Mouse (Mus musculus): Measurements from ENCODE around the gene Col5a1. TPM values are rescaled to one million over a fixed set of nuclear protein-coding genes. Genes with fewer than 3 reads are reported as not detected.

The Col5a1 gene
- total RNA-seq, 1 experiment from 2014 or later = not detected

GRCm38 (mm10) chr2:28000660-28001059 lies 114.4 kb downstream of the Col5a1 start:
- ATAC-seq (ENCODE audit: extremely low read depth, insufficient number of reproducible peaks, low FRiP score, poor library complexity, severe bottlenecking) = no peak

DNA sequence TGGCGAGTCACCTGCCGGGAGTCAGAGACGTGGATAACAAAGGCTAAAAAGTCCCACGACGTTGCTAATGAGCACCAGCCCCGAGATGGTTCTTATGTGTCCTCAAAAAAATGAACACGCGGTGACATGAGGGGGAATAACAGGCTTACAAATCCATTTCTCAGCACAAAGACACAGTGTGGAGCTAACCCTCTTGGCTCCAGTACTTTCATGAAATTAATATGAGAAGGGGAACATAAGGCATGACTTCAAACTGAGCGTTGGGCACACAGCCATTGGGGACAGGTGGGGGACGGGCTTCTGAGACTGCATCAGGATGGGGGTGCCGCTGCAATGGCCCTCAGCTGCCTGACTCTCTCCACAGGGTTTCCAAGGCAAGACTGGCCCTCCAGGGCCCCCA lies 115.0 kb downstream of the Col5a1 start:
- ATAC-seq (ENCODE audit: extremely low read depth, insufficient number of reproducible peaks, low FRiP score, poor library complexity, severe bottlenecking) = no peak

DNA sequence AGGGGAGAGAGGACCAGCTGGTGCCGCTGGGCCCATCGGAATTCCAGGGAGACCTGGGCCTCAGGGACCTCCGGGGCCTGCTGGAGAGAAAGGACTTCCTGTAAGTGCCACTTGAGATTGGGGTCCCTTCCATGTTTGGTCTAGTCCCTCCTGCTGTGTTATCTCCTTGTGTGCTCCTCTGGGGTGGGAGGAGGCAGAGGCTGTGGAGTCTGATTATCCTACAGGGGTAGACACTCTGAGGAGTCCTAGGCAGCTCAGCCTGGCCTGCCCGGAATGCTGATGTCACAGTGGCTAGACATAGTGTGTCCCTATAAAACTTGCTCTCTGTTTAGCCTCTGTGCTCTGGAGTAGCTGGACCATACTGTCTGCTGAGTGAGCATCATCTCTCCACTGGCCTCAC lies 119.0 kb downstream of the Col5a1 start:
- ATAC-seq (ENCODE audit: extremely low read depth, insufficient number of reproducible peaks, low FRiP score, poor library complexity, severe bottlenecking) = no peak

DNA sequence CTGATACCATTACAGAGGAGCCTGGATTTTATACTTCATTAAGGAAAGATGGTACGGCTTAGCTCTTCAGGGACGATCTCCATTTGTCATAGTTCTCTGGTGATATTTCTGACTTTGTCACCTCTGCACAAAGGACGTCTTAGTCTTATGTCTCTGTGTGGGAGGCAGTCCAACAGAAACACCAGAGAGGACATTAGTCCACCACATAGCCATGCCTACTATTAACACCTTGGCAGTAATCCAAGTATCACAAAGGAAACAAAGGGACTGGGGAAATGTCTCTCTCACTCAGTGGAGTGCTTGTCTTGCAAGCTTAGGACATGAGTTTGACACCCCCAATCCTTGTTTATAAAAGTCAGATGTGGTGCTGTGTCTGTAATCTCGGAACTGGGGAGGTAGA lies 122.0 kb downstream of the Col5a1 start:
- ATAC-seq (ENCODE audit: extremely low read depth, insufficient number of reproducible peaks, low FRiP score, poor library complexity, severe bottlenecking) = no peak

DNA sequence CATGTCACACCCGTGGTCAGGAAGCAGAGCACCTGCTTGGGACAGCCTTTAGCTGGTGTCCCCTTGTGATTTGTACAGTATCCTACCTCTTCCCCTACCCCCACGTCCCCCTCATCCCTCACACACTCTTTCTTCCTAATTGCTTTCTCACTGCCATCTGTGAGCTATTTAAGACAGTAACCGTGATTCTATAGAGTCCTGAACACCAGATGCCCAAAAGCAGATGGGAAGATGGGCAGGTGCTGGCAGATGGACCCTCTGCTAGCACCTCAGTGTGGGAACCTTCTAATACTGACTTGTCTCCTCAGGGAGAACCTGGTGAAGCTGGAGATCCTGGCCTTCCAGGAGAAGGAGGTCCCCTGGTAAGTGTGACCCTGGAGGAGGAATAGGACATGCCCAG lies 126.1 kb downstream of the Col5a1 start:
- ATAC-seq (ENCODE audit: extremely low read depth, insufficient number of reproducible peaks, low FRiP score, poor library complexity, severe bottlenecking) = no peak

DNA sequence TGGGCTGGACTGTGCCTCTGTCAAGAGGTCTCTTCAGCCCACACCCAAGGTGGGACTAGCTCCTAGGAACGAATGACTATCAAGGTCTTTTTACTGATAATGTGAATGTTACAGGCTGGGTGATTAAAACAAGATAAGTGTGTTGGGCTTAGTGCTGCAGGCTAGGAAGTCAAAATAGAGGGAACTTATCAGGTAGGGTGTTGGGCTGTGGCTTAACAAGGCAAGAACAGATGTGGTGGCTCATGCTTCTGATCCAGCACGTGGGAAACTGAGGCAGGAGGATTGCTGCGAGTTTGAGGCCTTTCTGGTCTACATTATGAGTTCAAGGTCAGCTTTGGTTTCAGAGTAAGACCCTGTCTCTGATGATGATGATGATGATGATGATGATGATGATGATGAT lies 128.6 kb downstream of the Col5a1 start:
- no peak for ATAC-seq (ENCODE audit: extremely low read depth, insufficient number of reproducible peaks, low FRiP score, poor library complexity, severe bottlenecking)

- no peak for ATAC-seq (ENCODE audit: extremely low read depth, insufficient number of reproducible peaks, low FRiP score, poor library complexity, severe bottlenecking)
Observed at GRCm38 (mm10) chr2:28024416-28024815, 138.2 kb downstream of the Col5a1 start.

- no peak for ATAC-seq (ENCODE audit: extremely low read depth, insufficient number of reproducible peaks, low FRiP score, poor library complexity, severe bottlenecking)
Observed at GRCm38 (mm10) chr2:28025776-28026175, 139.6 kb downstream of the Col5a1 start.

DNA sequence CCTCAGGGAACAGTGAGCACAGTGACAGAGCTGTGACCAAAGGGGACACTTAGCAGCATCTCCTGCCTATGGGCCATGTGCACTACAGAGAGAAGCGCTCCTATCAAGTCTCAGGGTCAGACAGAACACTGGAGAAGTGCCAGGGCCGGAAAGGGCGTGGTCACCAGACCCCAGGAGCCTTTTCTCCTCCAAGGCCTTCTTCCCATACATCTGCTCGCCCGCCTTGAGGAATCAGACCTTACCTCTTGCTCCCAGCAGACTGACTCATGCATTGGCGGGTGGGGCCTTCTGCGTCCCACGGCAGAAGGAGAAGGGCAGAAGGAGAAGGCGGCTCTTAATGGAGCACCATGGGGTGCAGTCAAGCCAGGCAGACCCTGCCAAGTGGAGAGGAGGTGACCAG lies 145.6 kb downstream of the Col5a1 start:
- ATAC-seq (ENCODE audit: extremely low read depth, insufficient number of reproducible peaks, low FRiP score, poor library complexity, severe bottlenecking) = no peak

GRCm38 (mm10) chr2:28032469-28032868 lies 146.2 kb downstream of the Col5a1 start:
- ATAC-seq (ENCODE audit: extremely low read depth, insufficient number of reproducible peaks, low FRiP score, poor library complexity, severe bottlenecking) = no peak

DNA sequence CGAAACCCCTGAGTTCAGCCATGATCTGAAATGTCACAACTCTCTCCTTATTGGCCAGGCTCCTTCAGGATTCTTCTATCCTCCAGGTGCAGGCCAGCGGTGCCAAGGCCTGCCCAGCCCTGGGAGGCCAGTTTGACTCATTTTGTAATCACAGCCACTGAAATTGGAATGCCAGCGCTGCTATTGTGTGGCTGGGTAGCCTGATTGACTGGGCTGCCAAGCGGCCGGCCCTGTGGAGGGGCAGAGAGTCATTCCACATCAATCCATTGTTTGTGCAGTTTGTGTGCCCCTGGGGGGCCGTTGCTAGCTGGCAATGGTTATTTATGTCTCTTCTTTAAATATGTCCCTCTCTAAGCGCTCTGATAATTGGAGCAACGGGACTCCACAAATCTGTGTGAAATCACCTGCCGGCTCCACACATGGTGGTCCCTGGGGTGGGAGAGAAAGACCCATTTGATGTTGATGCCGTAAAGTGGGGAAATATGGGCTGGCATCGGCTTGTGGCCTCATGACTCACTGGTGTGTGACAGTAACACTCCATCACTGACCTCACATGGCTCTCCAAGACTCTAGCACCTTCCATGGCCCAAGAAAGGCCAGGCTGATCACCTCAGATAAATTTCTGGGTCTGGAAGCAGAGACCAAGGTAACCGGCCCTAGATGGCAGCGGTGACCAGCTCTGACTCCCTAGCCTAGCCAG lies 147.9 kb downstream of the Col5a1 start:
- ATAC-seq (ENCODE audit: extremely low read depth, insufficient number of reproducible peaks, low FRiP score, poor library complexity, severe bottlenecking) = no peak

- ATAC-seq (ENCODE audit: extremely low read depth, insufficient number of reproducible peaks, low FRiP score, poor library complexity, severe bottlenecking) = no peak
Observed at GRCm38 (mm10) chr2:28036788-28037187, 150.6 kb downstream of the Col5a1 start.

- ATAC-seq (ENCODE audit: extremely low read depth, insufficient number of reproducible peaks, low FRiP score, poor library complexity, severe bottlenecking) = no peak
Observed at GRCm38 (mm10) chr2:28037505-28038390, 151.5 kb downstream of the Col5a1 start.

GRCm38 (mm10) chr2:28038391-28039096 lies 152.3 kb downstream of the Col5a1 start:
- ATAC-seq (ENCODE audit: extremely low read depth, insufficient number of reproducible peaks, low FRiP score, poor library complexity, severe bottlenecking) = no peak

DNA sequence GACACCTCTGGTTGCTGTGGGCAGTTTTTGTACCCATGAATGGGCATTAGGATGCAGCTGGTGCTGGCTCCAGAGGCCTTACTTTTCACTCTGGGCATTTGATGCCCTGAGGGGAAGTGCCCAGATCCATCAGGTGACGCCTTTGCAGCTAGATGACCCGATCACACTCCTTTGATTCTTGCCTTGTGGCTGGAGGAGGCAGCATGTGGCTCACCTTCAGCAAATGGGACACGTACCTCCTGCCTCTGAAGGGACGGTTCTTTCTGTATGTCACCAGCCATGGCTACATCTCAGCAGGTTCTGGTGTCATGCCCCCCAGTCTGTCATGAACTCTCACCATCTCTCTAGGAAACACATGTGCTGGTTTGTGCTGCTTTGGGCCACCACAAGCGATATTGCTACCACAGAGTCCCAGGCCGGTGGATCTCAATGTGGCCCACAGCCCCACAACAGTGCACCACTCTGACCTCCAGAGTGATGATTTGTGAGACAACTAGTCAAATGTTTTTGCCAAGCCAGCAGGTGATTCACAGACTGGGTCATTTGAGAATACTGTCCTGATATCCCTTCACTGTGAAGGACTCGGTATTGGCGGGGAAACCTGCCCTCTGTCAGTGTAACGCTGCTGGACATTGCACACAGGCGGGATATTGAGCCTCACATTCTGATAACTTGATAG lies 153.6 kb downstream of the Col5a1 start:
- no peak for ATAC-seq (ENCODE audit: extremely low read depth, insufficient number of reproducible peaks, low FRiP score, poor library complexity, severe bottlenecking)

GRCm38 (mm10) chr2:28040466-28040865 lies 154.2 kb downstream of the Col5a1 start:
- no peak for ATAC-seq (ENCODE audit: extremely low read depth, insufficient number of reproducible peaks, low FRiP score, poor library complexity, severe bottlenecking)

- no peak for ATAC-seq (ENCODE audit: extremely low read depth, insufficient number of reproducible peaks, low FRiP score, poor library complexity, severe bottlenecking)
Observed at GRCm38 (mm10) chr2:28044920-28045598, 158.8 kb downstream of the Col5a1 start.

GRCm38 (mm10) chr2:28046311-28046710 lies 160.1 kb downstream of the Col5a1 start:
- ATAC-seq (ENCODE audit: extremely low read depth, insufficient number of reproducible peaks, low FRiP score, poor library complexity, severe bottlenecking) = no peak

DNA sequence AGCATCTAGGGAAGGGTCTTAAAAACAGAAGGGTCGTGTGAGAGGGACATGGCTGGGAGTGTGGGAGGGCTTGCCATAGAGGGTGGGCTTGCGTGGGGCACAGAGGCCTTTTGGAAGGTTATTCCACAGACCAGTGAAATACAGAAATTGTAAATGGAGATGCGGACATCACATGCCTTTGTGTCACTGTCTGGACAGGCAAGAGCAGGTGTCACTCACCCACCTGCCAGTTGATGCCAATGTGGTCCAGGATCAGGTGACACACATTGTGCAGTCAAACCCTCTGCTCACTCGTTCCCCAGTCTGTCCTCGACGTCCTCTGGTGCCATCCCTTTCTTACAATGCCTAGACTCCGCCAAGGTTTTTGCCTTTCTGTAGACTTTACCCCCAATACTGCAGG lies 160.9 kb downstream of the Col5a1 start:
- no peak for ATAC-seq (ENCODE audit: extremely low read depth, insufficient number of reproducible peaks, low FRiP score, poor library complexity, severe bottlenecking)
